Mouse (Mus musculus) cerebellum, adult 2 months (tissue): ENCODE measurements at regions not wholly inside any gene's neighbourhood (a gene's known extent, or its start where the extent isn't known, plus 50 kb on each side); places are given as distances from the start of the nearest gene placed in this dataset.

ENCODE experiments used
- DNase-seq, 2 experiments: peaks; one replicate each; pipeline ENCODE4 v3.0.0; 2021
- H3K27ac ChIP-seq: fragments of 200-500 bp; 2 replicates; pipeline ENCODE4 v1.5.1; 2012; ENCODE audit warnings: low read length, control low read depth, inconsistent platforms; ENCODE audit not compliant: insufficient read depth
- H3K27me3 ChIP-seq: fragments of 200-500 bp; 2 replicates; pipeline ENCODE4 v1.6.1; 2012; ENCODE audit warnings: inconsistent platforms, mild to moderate bottlenecking, low read length, moderate library complexity; ENCODE audit not compliant: control insufficient read depth, insufficient read depth
- H3K4me1 ChIP-seq: fragments of 200-500 bp; 2 replicates; pipeline ENCODE4 v1.6.1; 2011; ENCODE audit warnings: low read length; ENCODE audit not compliant: control insufficient read depth, insufficient read depth
- H3K4me3 ChIP-seq: fragments of 200-500 bp; replicated peaks from 2 replicates; pipeline ENCODE3; 2011; ENCODE audit warnings: mild to moderate bottlenecking, low read depth, low read length, control low read depth; ENCODE audit not compliant: insufficient read depth
- CTCF ChIP-seq: fragments of 200-500 bp; IDR thresholded peaks from 2 replicates; pipeline ENCODE4 v1.5.1; 2011; ENCODE audit warnings: low read depth, mild to moderate bottlenecking, control low read depth, low read length, moderate library complexity, borderline replicate concordance; ENCODE audit not compliant: insufficient read depth
- POLR2A ChIP-seq: fragments of 200-500 bp; IDR thresholded peaks from 2 replicates; pipeline ENCODE4 v1.6.1; 2011; ENCODE audit warnings: low read length, control low read depth, borderline replicate concordance; ENCODE audit not compliant: insufficient read depth
- WGBS: fragments of 180-500 bp; shearing (Covaris S2); methylation state at CpG from one replicate; pipeline ENCODE4 v1.1.7; 2018; 5-methylcytosine and 5-hydroxymethylcytosine counted together

GRCm38 (mm10) chr11:63425741-63426140 lies 297.0 kb downstream of the Pmp22 start:
- TF ChIP-seq POLR2A: no peak
- no peak for TF ChIP-seq CTCF
- H3K27me3 ChIP-seq: no peaks in the 10 kb centered on the region
- H3K4me1 ChIP-seq: no peaks in the 10 kb centered on the region
- H3K27ac ChIP-seq: no peak overlapping the region
- no peak overlapping the region for H3K4me3 ChIP-seq
- no peak for DNase-seq
- WGBS: 34% methylated on average over 11 of the region's 11 CpGs

GRCm38 (mm10) chr11:63453786-63454185 lies 325.0 kb downstream of the Pmp22 start:
- TF ChIP-seq POLR2A (no peak), CTCF (no peak)
- no peak overlapping the region for H3K27ac ChIP-seq

DNA sequence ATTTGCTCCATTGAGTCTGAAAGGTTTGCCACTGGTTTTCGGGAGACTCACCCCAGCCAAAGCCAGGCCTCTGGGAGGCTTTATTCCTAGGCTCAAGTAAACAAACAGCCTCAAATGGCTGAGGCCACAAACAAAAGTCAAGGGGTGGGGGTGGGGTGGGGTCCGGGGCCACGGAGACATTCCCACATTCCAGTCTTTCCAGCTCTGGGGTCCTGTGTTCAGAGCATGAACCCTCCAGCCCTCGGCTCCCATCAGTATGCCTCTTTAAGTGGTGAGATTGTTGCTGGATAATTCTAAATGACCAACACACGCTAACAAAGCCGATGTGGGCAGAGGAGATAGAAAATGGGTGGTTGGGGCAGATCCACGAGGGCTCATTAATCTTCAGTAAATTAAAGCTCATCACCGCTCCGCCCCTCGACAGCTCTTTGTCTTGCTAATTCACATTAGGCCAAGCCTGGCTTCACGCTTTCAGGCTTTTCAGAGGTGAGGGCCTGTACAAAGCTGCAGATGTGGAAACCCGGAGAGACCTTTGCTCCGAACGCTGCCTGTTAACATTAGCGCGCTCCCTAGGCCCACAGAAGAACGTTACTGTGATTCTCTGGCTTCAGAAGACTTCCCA lies 326.2 kb downstream of the Pmp22 start:
- H3K27me3 ChIP-seq: no peaks in the 10 kb centered on the region
- no peak for TF ChIP-seq POLR2A
- TF ChIP-seq CTCF: no peak
- H3K4me1 ChIP-seq: no peaks in the 10 kb centered on the region
- 31% methylated on average over 17 of the region's 17 CpGs for WGBS
- DNase-seq: no peak
- H3K27ac ChIP-seq: no peak overlapping the region
- H3K4me3 ChIP-seq: no peak overlapping the region

More at GRCm38 (mm10) chr11:63453786-63454185, 325.0 kb downstream of the Pmp22 start:
- no peaks in the 10 kb centered on the region for H3K27me3 ChIP-seq
- DNase-seq: no peak
- 73% methylated on average over 5 of the region's 5 CpGs for WGBS
- H3K4me3 ChIP-seq: no peak overlapping the region
- H3K4me1 ChIP-seq: no peaks in the 10 kb centered on the region

DNA sequence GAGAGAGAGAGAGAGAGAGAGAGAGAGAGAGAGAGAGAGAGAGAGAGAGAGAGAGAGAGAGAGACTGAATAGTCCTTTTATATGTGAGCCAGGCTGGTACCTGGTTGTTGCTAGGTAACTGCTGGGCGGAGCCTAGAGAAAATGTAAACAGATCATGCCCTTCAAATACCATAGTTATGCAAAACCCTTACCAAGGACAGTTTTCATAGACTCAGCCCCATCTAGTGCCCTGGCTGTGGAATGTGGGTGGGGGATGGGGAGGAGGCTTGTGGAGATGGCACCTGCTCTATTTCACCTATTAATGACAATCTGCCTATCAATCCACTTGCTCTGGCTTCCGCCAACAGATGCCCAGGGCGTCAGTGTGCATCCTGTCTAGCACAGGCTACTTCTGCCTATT lies 327.6 kb downstream of the Pmp22 start:
- no peak overlapping the region for H3K4me3 ChIP-seq
- TF ChIP-seq POLR2A (no peak), CTCF (no peak)
- no peaks in the 10 kb centered on the region for H3K27me3 ChIP-seq
- whole genome bisulfite sequencing: 62% methylated on average over 3 of the region's 3 CpGs
- H3K27ac ChIP-seq: no peak overlapping the region
- no peaks in the 10 kb centered on the region for H3K4me1 ChIP-seq
- no peak for DNase-seq

DNA sequence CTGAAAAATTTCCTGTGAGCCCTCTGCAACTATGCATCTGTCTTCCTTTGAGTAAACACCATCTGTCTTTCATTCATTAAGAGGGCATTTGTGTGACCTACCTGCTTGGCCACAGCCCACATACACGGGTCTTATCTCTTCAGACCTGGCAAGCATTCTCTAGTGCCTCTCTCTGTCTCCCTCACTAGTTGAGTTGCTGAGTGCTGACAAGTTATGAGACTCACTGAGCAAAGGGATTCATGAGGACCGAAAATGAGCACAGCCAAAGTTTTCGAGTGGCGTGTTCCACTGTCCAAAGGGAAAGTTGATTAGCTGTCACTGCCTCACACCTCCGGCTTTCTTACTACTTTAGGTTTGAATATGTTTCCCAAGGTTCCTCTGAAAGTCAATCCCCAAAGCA lies 328.5 kb downstream of the Pmp22 start:
- TF ChIP-seq POLR2A: no peak
- no peak for TF ChIP-seq CTCF
- Histone ChIP-seq H3K27ac (no peak overlapping the region), H3K4me1 (no peaks in the 10 kb centered on the region), H3K27me3 (no peaks in the 10 kb centered on the region), H3K4me3 (no peak overlapping the region)
- 78% methylated on average over 5 of the region's 5 CpGs for WGBS
- no peak for DNase-seq

DNA sequence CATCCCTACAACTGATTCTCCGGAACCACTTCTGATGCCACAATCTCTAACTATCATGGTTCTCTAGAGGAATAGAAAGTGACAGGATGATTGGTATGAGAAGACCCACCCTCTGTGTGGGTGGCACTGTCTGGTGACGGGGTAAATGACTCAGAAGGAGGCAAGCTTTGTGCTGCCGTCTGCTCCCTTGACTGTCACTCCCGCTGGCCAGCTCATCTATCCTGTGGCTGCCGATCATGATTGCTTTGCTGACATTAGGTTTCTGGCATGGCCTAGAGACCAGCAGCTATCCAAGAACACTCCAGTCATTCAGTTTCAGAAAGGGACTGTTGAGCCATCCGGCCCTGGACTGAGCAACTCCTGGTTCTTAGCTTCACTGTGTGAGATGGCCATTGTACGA lies 331.4 kb downstream of the Pmp22 start:
- DNase-seq: no peak
- Histone ChIP-seq H3K4me1 (no peaks in the 10 kb centered on the region), H3K4me3 (no peak overlapping the region), H3K27me3 (no peaks in the 10 kb centered on the region), H3K27ac (no peak overlapping the region)
- WGBS: 52% methylated on average over 7 of the region's 7 CpGs
- TF ChIP-seq CTCF: no peak
- TF ChIP-seq POLR2A: no peak

DNA sequence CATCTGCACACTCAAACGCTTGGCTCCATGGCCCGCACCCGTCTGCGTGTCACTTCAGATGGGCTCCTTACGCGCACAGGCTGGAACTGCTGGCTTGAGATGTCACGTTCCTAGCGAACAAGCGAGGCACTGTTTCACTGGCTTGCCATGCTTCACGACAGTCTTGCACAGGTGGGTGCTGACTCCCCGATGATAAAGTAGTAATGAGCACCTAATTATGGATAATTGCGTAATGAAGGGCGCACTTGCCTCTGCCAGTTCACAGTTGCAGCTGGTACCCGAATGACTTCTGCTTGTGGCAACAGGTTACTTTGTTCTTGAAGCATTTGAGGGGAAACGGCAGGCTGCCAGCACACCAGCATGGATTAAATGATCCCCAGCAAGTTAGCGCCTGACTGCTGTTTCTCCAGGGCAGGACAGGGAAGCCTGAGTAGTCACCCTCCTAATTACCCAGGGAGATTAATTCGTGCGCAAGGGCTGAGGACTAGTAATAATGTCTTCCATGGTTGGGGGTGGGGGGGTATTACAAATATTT lies 335.1 kb downstream of the Pmp22 start:
- no peak overlapping the region for H3K27ac ChIP-seq
- H3K4me3 ChIP-seq: no peak overlapping the region
- WGBS: 5% methylated on average over 18 of the region's 18 CpGs
- no peak for DNase-seq
- H3K27me3 ChIP-seq: no peaks in the 10 kb centered on the region; the same call in 1 of the 2 replicates
- TF ChIP-seq POLR2A: no peak
- no peak for TF ChIP-seq CTCF
- no peaks in the 10 kb centered on the region for H3K4me1 ChIP-seq

DNA sequence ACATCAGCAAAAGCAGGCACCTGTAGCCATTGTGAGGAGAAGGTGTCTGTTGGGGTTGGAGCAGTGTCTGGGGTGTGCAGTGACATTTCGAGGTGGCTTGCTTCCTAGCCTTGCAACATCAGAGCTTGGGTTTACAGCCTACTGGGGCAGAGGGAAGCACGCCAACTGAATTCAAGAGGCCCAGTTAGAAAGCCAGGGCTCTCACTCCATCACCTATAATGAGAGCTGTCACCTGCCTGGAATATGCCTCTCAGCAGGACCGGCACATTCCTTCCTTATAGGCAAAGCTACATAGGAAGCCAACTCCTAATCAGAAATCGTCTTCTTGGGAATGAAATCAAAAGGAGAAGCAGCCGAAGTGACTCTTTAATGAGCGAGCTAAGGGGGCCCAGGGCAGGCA lies 337.2 kb downstream of the Pmp22 start:
- 56% methylated on average over 6 of the region's 6 CpGs for WGBS
- H3K27me3 ChIP-seq: no peaks in the 10 kb centered on the region; the same call in 1 of the 2 replicates
- TF ChIP-seq POLR2A (no peak), CTCF (no peak)
- no peaks in the 10 kb centered on the region for H3K4me1 ChIP-seq
- no peak for DNase-seq
- H3K4me3 ChIP-seq: no peak overlapping the region
- H3K27ac ChIP-seq: no peak overlapping the region
